Mouse (Mus musculus) forebrain, embryonic 12.5 days (tissue): ENCODE measurements at regions not wholly inside any gene's neighbourhood (a gene's known extent, or its start where the extent isn't known, plus 50 kb on each side); places are given as distances from the start of the nearest gene placed in this dataset.

Experiments used
- ATAC-seq: fragments of 200-750 bp; cut with Nextera tagmentation; 2 replicates; pipeline ENCODE4 v1.8.0; 2017; ENCODE audit warnings: moderate TSS enrichment; ENCODE audit not compliant: low FRiP score
- H3K27ac ChIP-seq: fragments of 300-500 bp; sonication (generic); 2 replicates; pipeline ENCODE4 v1.5.1; 2016; ENCODE audit warnings: mild to moderate bottlenecking
- H3K27me3 ChIP-seq: fragments of 300-500 bp; sonication (generic); 2 replicates; pipeline ENCODE4 v1.6.1; 2016; ENCODE audit warnings: mild to moderate bottlenecking
- H3K36me3 ChIP-seq: fragments of 300-500 bp; sonication (generic); replicated peaks from 2 replicates; pipeline ENCODE4 v1.6.1; 2016; ENCODE audit warnings: mild to moderate bottlenecking
- H3K4me1 ChIP-seq: fragments of 300-500 bp; sonication (generic); 2 replicates; pipeline ENCODE4 v1.6.1; 2016
- H3K4me2 ChIP-seq: fragments of 300-500 bp; sonication (generic); 2 replicates; pipeline ENCODE4 v1.6.1; 2016; ENCODE audit warnings: mild to moderate bottlenecking, moderate library complexity
- H3K4me3 ChIP-seq: fragments of 300-500 bp; sonication (generic); replicated peaks from 2 replicates; pipeline ENCODE4 v1.5.1; 2016; ENCODE audit warnings: mild to moderate bottlenecking
- H3K9ac ChIP-seq: fragments of 300-500 bp; sonication (generic); 2 replicates; pipeline ENCODE4 v1.6.1; 2016; ENCODE audit warnings: mild to moderate bottlenecking
- H3K9me3 ChIP-seq: fragments of 300-500 bp; sonication (generic); 2 replicates; pipeline ENCODE4 v1.6.1; 2016
- WGBS: fragments of 180-500 bp; shearing (Covaris S2); methylation state at CpG from one replicate; pipeline ENCODE4 v1.1.7; 2016; 5-methylcytosine and 5-hydroxymethylcytosine counted together

DNA sequence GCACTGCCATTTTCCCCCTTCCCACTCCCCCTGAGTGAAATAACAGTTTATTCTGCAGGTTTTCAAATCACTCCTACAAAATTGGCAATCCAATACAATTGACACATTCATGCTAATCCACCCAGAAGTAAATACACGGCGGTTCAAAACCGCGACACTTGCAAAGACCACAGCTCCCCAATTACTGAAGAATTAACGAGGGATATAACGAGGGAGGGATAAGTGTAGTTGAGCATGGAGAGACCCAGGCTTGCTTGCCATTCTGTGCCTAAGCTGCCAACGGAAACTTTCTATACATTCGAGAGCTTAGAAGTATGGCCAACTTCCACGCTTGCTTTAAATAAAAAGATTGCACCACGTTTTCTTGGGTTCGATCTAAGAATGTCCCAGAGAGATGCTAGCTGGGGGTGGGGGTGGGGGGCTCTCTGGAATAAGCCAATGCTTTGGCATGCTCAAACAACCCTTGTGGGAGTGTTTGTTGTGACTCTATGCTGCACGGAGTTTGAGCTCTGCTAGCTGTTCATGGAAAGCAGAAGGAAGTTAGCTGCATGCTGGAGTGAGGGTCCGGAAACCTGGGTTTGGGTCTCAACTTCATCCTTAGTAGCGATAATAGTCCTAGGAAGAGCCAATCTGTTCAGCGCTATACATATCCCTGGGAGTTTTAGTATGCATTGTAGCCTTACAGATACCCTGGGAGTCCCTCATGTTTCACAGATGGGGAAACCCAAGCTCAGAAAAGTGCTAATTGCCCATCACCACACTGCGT is 98.9 kb upstream of the Nrbf2 start:
- Histone ChIP-seq H3K9me3 (no peaks in the 10 kb centered on the region), H3K4me3 (no peak overlapping the region), H3K4me2 (no peak overlapping the region), H3K36me3 (no peaks in the 10 kb centered on the region), H3K27ac (peak overlapping the region; percentile 50), H3K27me3 (no peaks in the 10 kb centered on the region), H3K4me1 (no peaks in the 10 kb centered on the region; the same call in 1 of the 2 replicates), H3K9ac (no peak overlapping the region)
- 41% methylated on average over 16 of the region's 16 CpGs for WGBS
- ATAC-seq: peak; percentile 84; the same call in 1 of the 2 replicates

DNA sequence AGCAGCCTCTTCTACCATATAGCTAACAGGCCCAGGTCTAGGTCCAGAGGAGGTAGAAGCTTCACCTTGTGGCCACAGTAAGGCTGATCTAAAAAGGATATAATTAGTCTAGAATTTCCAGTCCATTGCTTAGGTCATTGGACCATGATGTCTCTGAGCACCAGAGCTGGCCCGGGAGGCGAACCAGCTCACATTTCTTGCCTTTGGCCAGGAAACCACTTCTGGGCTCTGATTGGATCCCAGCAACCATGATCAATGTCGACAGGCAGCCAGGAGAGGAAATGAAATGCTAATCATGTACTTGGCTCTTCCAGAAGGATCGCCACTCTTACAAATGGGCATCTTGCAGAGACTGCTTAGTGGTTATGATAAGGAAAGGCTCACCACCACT is 99.5 kb upstream of the Nrbf2 start:
- ATAC-seq: no peak
- no peaks in the 10 kb centered on the region for H3K36me3 ChIP-seq
- H3K9me3 ChIP-seq: no peaks in the 10 kb centered on the region
- H3K4me1 ChIP-seq: no peaks in the 10 kb centered on the region; the same call in 1 of the 2 replicates
- H3K4me3 ChIP-seq: no peak overlapping the region
- no peak overlapping the region for H3K4me2 ChIP-seq
- H3K27me3 ChIP-seq: no peaks in the 10 kb centered on the region
- no peak overlapping the region for H3K9ac ChIP-seq
- peak overlapping the region; percentile 50 for H3K27ac ChIP-seq
- 53% methylated on average over 4 of the region's 4 CpGs for WGBS

DNA sequence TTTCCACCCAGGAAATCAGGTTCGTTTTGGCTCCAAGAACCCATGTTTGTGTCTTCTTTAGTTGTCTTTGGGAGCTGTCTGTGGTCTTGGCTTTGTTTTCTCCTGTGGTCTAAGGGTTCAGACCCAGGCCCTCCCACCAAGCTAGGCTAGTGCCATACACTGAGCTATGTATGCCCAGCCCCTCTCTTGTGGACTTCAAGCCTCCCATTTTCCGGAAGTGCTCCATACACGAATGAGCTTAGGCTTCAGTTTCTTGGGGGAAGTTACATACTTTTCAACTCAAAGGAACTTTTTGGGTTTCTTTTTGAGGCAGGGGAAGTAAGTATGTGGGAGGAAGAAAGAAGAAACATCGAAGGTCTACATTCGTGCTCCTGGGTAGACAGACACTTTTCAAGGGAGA is 100.9 kb upstream of the Nrbf2 start:
- Histone ChIP-seq H3K4me3 (no peak overlapping the region), H3K27ac (no peak overlapping the region), H3K4me1 (no peaks in the 10 kb centered on the region; the same call in 1 of the 2 replicates), H3K9me3 (no peaks in the 10 kb centered on the region), H3K27me3 (no peaks in the 10 kb centered on the region), H3K36me3 (no peaks in the 10 kb centered on the region), H3K4me2 (no peak overlapping the region), H3K9ac (no peak overlapping the region)
- WGBS: 89% methylated on average over 5 of the region's 5 CpGs
- no peak for ATAC-seq

DNA sequence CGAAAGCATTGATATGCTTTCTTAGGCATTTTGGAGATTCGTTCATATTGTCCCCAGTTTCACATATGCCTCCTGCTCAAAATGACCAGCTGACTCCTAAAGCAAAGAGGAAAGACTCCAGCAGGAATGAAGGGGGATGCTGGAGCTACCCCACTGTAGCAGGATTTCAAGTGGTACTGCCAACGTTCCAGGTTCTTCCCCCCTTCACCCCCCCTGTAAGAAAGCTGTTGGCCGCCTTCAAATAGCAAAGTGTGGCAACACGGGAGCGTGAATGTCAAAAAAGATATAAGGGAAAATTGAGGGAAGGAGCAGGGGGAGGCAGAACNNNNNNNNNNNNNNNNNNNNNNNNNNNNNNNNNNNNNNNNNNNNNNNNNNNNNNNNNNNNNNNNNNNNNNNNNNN is 103.7 kb upstream of the Nrbf2 start:
- Histone ChIP-seq H3K4me1 (no peaks in the 10 kb centered on the region), H3K4me2 (no peak overlapping the region), H3K36me3 (no peaks in the 10 kb centered on the region), H3K9me3 (no peaks in the 10 kb centered on the region), H3K4me3 (no peak overlapping the region), H3K27me3 (0 out of 2 replicates have a peak, but pooled peaks cover 3% of the 10 kb centered on the region), H3K27ac (no peak overlapping the region), H3K9ac (no peak overlapping the region)
- 58% methylated on average over 6 of the region's 6 CpGs for WGBS
- no peak for ATAC-seq

DNA sequence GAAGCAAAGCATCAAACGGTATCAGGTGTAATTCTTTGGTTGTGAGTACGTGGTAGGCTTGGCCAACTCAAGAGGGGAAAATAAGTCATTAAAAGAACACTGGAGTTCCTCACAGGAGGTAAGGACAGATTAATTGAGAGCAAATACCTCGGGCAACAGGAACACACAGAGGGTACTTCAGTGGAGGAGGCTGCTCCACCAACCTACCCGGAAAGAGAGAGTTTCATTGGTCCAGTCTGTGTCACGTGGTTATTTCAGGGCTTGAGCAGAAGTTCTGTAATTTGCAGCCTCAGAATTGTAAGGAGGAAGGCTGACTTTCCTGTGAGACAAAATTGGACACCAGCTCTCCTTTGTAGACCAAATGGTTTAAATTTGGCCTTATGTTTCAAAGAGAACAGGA is 115.3 kb upstream of the Nrbf2 start:
- H3K27ac ChIP-seq: no peak overlapping the region
- no peaks in the 10 kb centered on the region for H3K36me3 ChIP-seq
- no peak overlapping the region for H3K9ac ChIP-seq
- no peaks in the 10 kb centered on the region for H3K27me3 ChIP-seq
- no peaks in the 10 kb centered on the region for H3K9me3 ChIP-seq
- no peak for ATAC-seq
- WGBS: 67% methylated on average over 5 of the region's 5 CpGs
- H3K4me3 ChIP-seq: no peak overlapping the region
- H3K4me2 ChIP-seq: no peak overlapping the region
- H3K4me1 ChIP-seq: no peaks in the 10 kb centered on the region

DNA sequence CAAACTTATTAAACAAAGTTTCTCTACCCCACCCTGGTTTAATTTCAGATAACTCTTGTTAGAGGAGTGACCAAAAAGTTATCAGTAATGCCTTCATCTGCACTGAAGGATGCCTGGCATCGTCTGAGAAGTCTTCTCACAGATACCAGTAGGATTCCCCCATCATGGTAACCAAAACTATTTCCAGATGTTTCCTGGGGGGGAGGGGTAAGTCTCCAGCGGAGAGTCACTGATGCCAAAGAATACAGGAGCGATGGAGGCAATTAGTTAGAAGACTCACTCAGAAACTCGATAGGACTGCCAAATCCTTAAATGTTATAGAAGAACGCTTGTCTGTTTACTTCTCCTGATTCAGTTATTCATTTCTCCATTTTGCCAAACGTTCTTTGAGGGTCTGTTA is 116.3 kb upstream of the Nrbf2 start:
- Histone ChIP-seq H3K27me3 (no peaks in the 10 kb centered on the region), H3K4me1 (no peaks in the 10 kb centered on the region), H3K36me3 (no peaks in the 10 kb centered on the region), H3K4me2 (no peak overlapping the region), H3K9ac (no peak overlapping the region), H3K9me3 (no peaks in the 10 kb centered on the region), H3K4me3 (no peak overlapping the region), H3K27ac (no peak overlapping the region)
- no peak for ATAC-seq
- 73% methylated on average over 6 of the region's 6 CpGs for WGBS

DNA sequence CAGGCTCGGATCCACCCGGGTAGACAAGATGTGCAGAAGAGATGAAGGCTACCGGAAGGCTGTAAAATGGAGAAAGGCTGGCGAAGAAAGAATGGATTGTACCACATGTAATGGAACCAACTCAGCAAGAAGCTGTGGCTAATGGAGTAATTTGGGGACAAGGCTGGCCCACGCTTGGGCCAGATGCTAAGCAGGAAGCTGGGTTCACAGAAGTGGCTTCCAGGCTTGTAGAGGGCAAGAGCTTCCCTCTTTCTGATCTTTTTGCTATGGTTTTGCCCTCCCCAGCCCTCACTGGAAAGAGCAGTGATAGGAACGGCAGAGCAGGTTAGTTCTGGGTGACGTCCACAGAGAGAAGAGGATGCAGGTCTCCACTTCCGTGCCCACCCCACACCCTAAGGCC is 117.7 kb upstream of the Egr2 start:
- H3K9me3 ChIP-seq: no peaks in the 10 kb centered on the region
- no peak for ATAC-seq
- no peaks in the 10 kb centered on the region for H3K27me3 ChIP-seq
- no peak overlapping the region for H3K4me3 ChIP-seq
- 87% methylated on average over 8 of the region's 8 CpGs for WGBS
- no peak overlapping the region for H3K4me2 ChIP-seq
- no peak overlapping the region for H3K27ac ChIP-seq
- H3K9ac ChIP-seq: no peak overlapping the region
- H3K4me1 ChIP-seq: no peaks in the 10 kb centered on the region
- no peaks in the 10 kb centered on the region for H3K36me3 ChIP-seq

DNA sequence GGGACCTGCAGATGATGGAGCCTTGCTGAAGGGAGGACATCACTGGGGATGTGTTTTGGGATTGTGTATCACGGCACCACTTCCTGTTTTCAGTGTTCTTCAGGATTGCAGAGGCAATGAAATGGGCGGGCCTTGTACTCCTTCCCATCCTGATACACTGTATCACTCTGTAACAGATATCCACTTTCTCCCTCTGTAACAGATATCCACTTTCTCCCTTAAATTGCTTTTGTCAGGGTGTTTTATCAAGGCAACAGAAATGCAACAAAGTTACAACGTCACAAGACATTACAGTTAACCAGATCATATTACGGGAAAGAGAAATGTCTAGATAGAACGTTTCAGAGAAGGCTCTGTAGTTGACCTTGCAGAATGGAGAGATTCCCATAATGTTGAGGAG is 114.5 kb upstream of the Egr2 start:
- Histone ChIP-seq H3K27ac (no peak overlapping the region), H3K27me3 (no peaks in the 10 kb centered on the region), H3K36me3 (no peaks in the 10 kb centered on the region), H3K4me3 (no peak overlapping the region), H3K4me2 (no peak overlapping the region), H3K9ac (no peak overlapping the region), H3K9me3 (no peaks in the 10 kb centered on the region), H3K4me1 (no peaks in the 10 kb centered on the region)
- WGBS: 92% methylated on average over 5 of the region's 5 CpGs
- ATAC-seq: no peak

DNA sequence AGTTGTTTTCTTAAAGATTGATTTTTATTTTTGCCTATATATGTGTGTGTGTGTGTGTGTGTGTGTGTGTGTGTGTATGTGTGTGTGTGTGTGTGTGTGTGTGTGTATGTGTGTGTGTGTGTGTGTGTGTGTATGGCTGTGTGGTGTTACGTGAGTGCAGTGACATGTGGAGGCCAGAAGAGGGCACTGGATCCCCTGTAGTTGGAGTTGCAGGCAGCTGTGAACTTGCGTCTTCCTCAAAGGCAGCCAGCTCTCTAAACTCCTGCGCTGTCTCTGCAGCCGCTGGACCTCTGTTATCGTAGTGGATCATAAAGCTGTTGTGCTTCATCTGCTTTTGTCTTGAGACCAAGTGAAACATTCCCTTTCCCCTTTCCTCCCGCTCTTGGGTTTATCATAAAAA is 109.9 kb upstream of the Egr2 start:
- Histone ChIP-seq H3K9ac (no peak overlapping the region), H3K27me3 (no peaks in the 10 kb centered on the region), H3K27ac (no peak overlapping the region), H3K4me1 (peaks cover 6% of the 10 kb centered on the region; the same call in 1 of the 2 replicates), H3K4me2 (no peak overlapping the region), H3K9me3 (no peaks in the 10 kb centered on the region), H3K4me3 (no peak overlapping the region), H3K36me3 (no peaks in the 10 kb centered on the region)
- WGBS: 93% methylated on average over 6 of the region's 6 CpGs
- no peak for ATAC-seq

DNA sequence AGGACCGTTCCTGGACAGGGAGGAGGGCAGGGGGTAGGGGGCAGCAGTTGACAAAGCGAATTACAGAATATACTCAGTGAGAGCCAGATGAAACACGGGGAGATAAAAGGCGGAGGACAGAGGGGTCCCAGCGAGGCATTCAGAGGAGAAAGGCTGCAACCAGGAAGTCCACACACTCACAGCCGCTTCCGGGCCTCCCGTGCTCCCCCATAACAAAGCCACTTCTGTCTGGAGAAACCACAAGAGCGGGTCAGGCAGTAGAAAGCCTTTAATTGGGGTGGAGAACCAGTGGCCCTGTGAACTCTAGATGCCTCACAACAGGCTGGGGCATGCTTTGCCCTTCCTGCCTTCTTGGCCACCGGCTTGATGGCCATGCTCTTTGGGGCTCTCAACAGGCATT is 108.1 kb upstream of the Egr2 start:
- no peak overlapping the region for H3K9ac ChIP-seq
- WGBS: 28% methylated on average over 10 of the region's 10 CpGs
- no peaks in the 10 kb centered on the region for H3K27me3 ChIP-seq
- no peak overlapping the region for H3K4me3 ChIP-seq
- H3K36me3 ChIP-seq: no peaks in the 10 kb centered on the region
- no peak overlapping the region for H3K27ac ChIP-seq
- no peaks in the 10 kb centered on the region for H3K9me3 ChIP-seq
- no peak overlapping the region for H3K4me2 ChIP-seq
- peaks cover 6% of the 10 kb centered on the region; the same call in 1 of the 2 replicates for H3K4me1 ChIP-seq
- no peak for ATAC-seq

DNA sequence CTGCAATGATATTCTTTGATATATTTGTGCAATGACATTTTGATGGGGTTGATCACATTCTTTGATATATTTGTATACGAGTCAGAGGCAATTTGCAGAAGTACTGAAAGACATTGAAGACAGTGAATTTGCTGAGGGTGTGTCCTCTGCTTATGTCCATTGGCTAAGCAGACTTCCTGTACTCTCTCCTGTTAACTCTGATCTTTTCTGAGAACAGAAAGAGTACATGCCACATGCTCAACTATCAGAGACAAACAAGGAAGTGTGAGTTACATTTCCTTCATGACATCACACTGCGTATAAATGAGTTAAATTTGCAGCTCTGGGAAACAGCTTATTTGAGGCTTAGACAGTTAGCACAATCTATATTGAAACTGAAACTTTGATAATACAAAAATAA is 104.5 kb upstream of the Egr2 start:
- no peak overlapping the region for H3K9ac ChIP-seq
- H3K36me3 ChIP-seq: no peaks in the 10 kb centered on the region
- 89% methylated on average over 2 of the region's 2 CpGs for WGBS
- no peak for ATAC-seq
- H3K4me3 ChIP-seq: no peak overlapping the region
- H3K9me3 ChIP-seq: no peaks in the 10 kb centered on the region
- H3K4me1 ChIP-seq: peaks cover 6% of the 10 kb centered on the region; the same call in 1 of the 2 replicates
- no peaks in the 10 kb centered on the region for H3K27me3 ChIP-seq
- no peak overlapping the region for H3K4me2 ChIP-seq
- H3K27ac ChIP-seq: no peak overlapping the region

DNA sequence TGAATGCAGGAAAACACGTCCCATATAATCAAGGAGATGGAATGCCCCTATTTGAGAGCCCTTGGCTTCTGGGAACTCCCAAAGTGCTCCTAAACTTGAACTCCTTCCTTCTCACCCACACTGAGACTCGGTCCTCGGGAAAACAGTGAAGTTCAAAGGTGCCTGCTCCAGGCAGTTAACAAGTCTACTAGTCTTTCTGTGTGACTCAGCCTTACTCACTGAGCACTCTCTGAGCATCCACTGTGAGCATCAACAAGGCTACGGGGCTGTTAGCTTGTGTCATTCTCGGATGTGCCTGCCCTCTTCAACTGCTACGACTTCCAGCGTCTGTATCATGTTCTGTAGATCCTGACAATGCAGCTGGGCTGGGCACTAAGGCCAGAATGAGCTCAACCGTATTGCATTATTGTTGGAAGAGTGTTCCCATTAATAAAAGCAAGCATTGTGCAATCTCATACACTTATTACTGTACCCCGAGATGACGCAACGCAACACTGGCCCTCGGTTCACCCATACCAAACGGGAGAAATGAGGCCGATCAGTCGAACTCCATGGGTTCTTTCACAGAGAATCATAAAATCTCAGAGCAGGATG is 96.1 kb upstream of the Egr2 start:
- ATAC-seq: no peak
- no peaks in the 10 kb centered on the region for H3K27me3 ChIP-seq
- H3K9me3 ChIP-seq: no peaks in the 10 kb centered on the region
- H3K4me2 ChIP-seq: no peak overlapping the region
- WGBS: 90% methylated on average over 15 of the region's 15 CpGs
- no peak overlapping the region for H3K4me3 ChIP-seq
- H3K27ac ChIP-seq: no peak overlapping the region
- H3K36me3 ChIP-seq: no peaks in the 10 kb centered on the region
- no peak overlapping the region for H3K9ac ChIP-seq
- no peaks in the 10 kb centered on the region for H3K4me1 ChIP-seq

DNA sequence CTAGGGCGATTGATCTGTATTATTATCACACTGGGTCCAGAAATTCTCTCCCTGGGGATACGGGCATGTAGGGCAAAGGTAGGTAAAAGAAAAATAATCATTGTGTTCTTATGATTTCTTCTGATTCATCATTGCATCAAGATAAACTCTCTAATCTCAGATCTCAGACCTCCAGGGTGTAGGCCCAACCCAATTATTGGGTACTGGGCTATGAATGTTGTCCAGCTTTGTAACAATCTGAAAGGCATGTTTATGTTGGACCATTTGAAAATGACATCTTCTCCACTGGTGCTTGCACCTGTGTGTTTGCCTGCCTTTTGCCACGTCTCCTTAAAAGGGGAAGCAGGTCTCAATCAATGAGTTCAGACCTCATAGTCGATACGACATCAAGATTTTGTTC is 95.4 kb upstream of the Egr2 start:
- WGBS: 92% methylated on average over 5 of the region's 5 CpGs
- no peak overlapping the region for H3K9ac ChIP-seq
- no peaks in the 10 kb centered on the region for H3K36me3 ChIP-seq
- no peaks in the 10 kb centered on the region for H3K4me1 ChIP-seq
- no peak overlapping the region for H3K4me2 ChIP-seq
- no peaks in the 10 kb centered on the region for H3K9me3 ChIP-seq
- no peaks in the 10 kb centered on the region for H3K27me3 ChIP-seq
- no peak for ATAC-seq
- no peak overlapping the region for H3K4me3 ChIP-seq
- H3K27ac ChIP-seq: no peak overlapping the region
